In genomic region chr13:54175426-54175825, GRCm38 (mm10) we compare ENCODE assay signal across 33 mouse cellular contexts. TPM values are rescaled to one million over a fixed set of nuclear protein-coding genes. Genes with fewer than 3 reads are reported as not detected.
DNase-seq lines count a peak whose midpoint lies in the region; ATAC-seq and TF ChIP-seq lines count a peak whose summit lies in the region.
"Had no signal": no experiment of that assay in that cellular context is flagged by ENCODE, and none has a peak within 500 bp of the region (broad histone marks: within the 10 kb centered on the region; RNA-seq: fewer than 3 reads in every experiment).

No protein-coding gene starts in this region.

- peak; percentile 83 for DNase-seq in heart, adult 11 months
- peak; percentile 39 for DNase-seq in midbrain, embryonic 11.5 days (ENCODE audit: low spot score, missing footprints)
- DNase-seq in stomach, postnatal 0 days (ENCODE audit: low spot score): no peak
- DNase-seq in cerebellum, adult 11-12 months: no peak
- DNase-seq: adrenal gland, adult 2 months; adrenal gland, postnatal 36 days; cerebellum, adult 9-10 months; gastrocnemius, postnatal 25 days; heart, adult 18-20 months; heart, postnatal 4 days; kidney, adult 8-10 months; kidney, postnatal 4 days; left cerebral cortex, postnatal 4 days; lung, adult 18-20 months; midbrain, embryonic 14.5 days; right cerebral cortex, postnatal 4 days; thymus, adult 2 months; thymus, postnatal 36 days had no signal

- H3K4me2 ChIP-seq in heart, embryonic 12.5 days: no peak overlapping the region
- no peak overlapping the region for H3K4me2 ChIP-seq in midbrain, embryonic 11.5 days
- no peak overlapping the region for H3K4me2 ChIP-seq in midbrain, embryonic 13.5 days (replicated peaks)
- H3K4me2 ChIP-seq in stomach, postnatal 0 days (replicated peaks; ENCODE audit: low read depth): no peak overlapping the region
- H3K4me2 ChIP-seq: heart, embryonic 11.5 days; hindbrain, embryonic 13.5 days; liver, embryonic 12.5 days; neural tube, embryonic 15.5 days had no signal

- peaks cover 8% of the 10 kb centered on the region for H3K4me1 ChIP-seq in heart, embryonic 12.5 days (replicated peaks)
- H3K4me1 ChIP-seq in midbrain, embryonic 11.5 days (ENCODE audit: control insufficient read depth, insufficient read depth, low read length): no peaks in the 10 kb centered on the region
- 0 out of 2 replicates have a peak, but pooled peaks cover 3% of the 10 kb centered on the region for H3K4me1 ChIP-seq in midbrain, embryonic 13.5 days (replicated peaks)
- no peaks in the 10 kb centered on the region for H3K4me1 ChIP-seq in stomach, postnatal 0 days (replicated peaks; ENCODE audit: control insufficient read depth, insufficient read depth)
- H3K4me1 ChIP-seq: hindbrain, embryonic 13.5 days; liver, embryonic 12.5 days; neural tube, embryonic 15.5 days had no signal

- no peaks in the 10 kb centered on the region for H3K36me3 ChIP-seq in heart, embryonic 12.5 days
- no peaks in the 10 kb centered on the region for H3K36me3 ChIP-seq in midbrain, embryonic 11.5 days (ENCODE audit: control insufficient read depth, insufficient read depth, low read length)
- no peaks in the 10 kb centered on the region for H3K36me3 ChIP-seq in midbrain, embryonic 13.5 days
- H3K36me3 ChIP-seq in stomach, postnatal 0 days (ENCODE audit: control insufficient read depth, insufficient read depth, low read length): no peaks in the 10 kb centered on the region
- H3K36me3 ChIP-seq: hindbrain, embryonic 13.5 days; liver, embryonic 12.5 days; neural tube, embryonic 15.5 days had no signal

- H3K27me3 ChIP-seq in heart, embryonic 12.5 days (replicated peaks): 0 out of 2 replicates have a peak, but pooled peaks cover 2% of the 10 kb centered on the region
- H3K27me3 ChIP-seq in midbrain, embryonic 11.5 days (ENCODE audit: control insufficient read depth, insufficient read depth, low read length): no peaks in the 10 kb centered on the region
- no peaks in the 10 kb centered on the region for H3K27me3 ChIP-seq in midbrain, embryonic 13.5 days
- no peaks in the 10 kb centered on the region for H3K27me3 ChIP-seq in stomach, postnatal 0 days (ENCODE audit: control insufficient read depth, insufficient read depth, low read length)
- H3K27me3 ChIP-seq: hindbrain, embryonic 13.5 days; liver, embryonic 12.5 days; neural tube, embryonic 15.5 days had no signal

- no peak overlapping the region for H3K9ac ChIP-seq in heart, embryonic 12.5 days
- no peak overlapping the region for H3K9ac ChIP-seq in midbrain, embryonic 11.5 days (ENCODE audit: low read length)
- H3K9ac ChIP-seq in midbrain, embryonic 13.5 days (replicated peaks): no peak overlapping the region
- H3K9ac ChIP-seq in stomach, postnatal 0 days (ENCODE audit: low read length): no peak overlapping the region
- H3K9ac ChIP-seq: hindbrain, embryonic 13.5 days; liver, embryonic 12.5 days; neural tube, embryonic 15.5 days had no signal

- no peak for TF ChIP-seq CTCF in stomach, postnatal 0 days (IDR thresholded peaks at IDR 0.05; ENCODE audit: low read depth)

- ATAC-seq in heart, embryonic 12.5 days (ENCODE audit: insufficient number of reproducible peaks, low FRiP score): no peak
- ATAC-seq in midbrain, embryonic 11.5 days (ENCODE audit: low FRiP score): no peak
- ATAC-seq in midbrain, embryonic 13.5 days: no peak
- peak; percentile 85 for ATAC-seq in common myeloid progenitor, adult 5-6 weeks (replicated peaks; ENCODE audit: low read depth, poor library complexity, severe bottlenecking)
- no peak for ATAC-seq in stomach, postnatal 0 days (ENCODE audit: low FRiP score, low TSS enrichment)
- ATAC-seq: CD4-positive, CD25-positive, alpha-beta regulatory T cell, adult 4 months; forebrain, embryonic 16.5 days; intestine, embryonic 16.5 days; liver, embryonic 12.5 days; lung, postnatal 0 days had no signal

- H3K9me3 ChIP-seq in heart, embryonic 12.5 days (replicated peaks): peaks cover 5% of the 10 kb centered on the region
- no peaks in the 10 kb centered on the region for H3K9me3 ChIP-seq in midbrain, embryonic 11.5 days (ENCODE audit: control insufficient read depth, low read length)
- H3K9me3 ChIP-seq in midbrain, embryonic 13.5 days: peaks cover 4% of the 10 kb centered on the region; the same call in 1 of the 2 replicates
- H3K9me3 ChIP-seq in stomach, postnatal 0 days (ENCODE audit: control insufficient read depth, low read length): no peaks in the 10 kb centered on the region
- H3K9me3 ChIP-seq: hindbrain, embryonic 13.5 days; neural tube, embryonic 15.5 days had no signal

- TF ChIP-seq EP300 in stomach, postnatal 0 days (optimal IDR thresholded peaks at IDR 0.05): no peak

- H3K27ac ChIP-seq in heart, embryonic 12.5 days (ENCODE audit: poor library complexity, severe bottlenecking): no peak overlapping the region
- H3K27ac ChIP-seq in midbrain, embryonic 11.5 days (ENCODE audit: low read depth, low read length): no peak overlapping the region
- H3K27ac ChIP-seq in midbrain, embryonic 13.5 days: no peak overlapping the region
- no peak overlapping the region for H3K27ac ChIP-seq in stomach, postnatal 0 days (replicated peaks)
- H3K27ac ChIP-seq: hindbrain, embryonic 13.5 days; kidney, postnatal 0 days; liver, embryonic 12.5 days; macrophage; neural tube, embryonic 15.5 days had no signal

- WGBS in heart, embryonic 12.5 days: 60% methylated on average over 8 of the region's 8 CpGs
- WGBS in midbrain, embryonic 11.5 days: 91% methylated on average over 8 of the region's 8 CpGs
- WGBS in midbrain, embryonic 13.5 days: 92% methylated on average over 8 of the region's 8 CpGs
- 82% methylated on average over 8 of the region's 8 CpGs for WGBS in stomach, postnatal 0 days

- no peak overlapping the region for H3K4me3 ChIP-seq in heart, embryonic 12.5 days
- no peak overlapping the region for H3K4me3 ChIP-seq in midbrain, embryonic 11.5 days (ENCODE audit: low read depth, low read length)
- H3K4me3 ChIP-seq in midbrain, embryonic 13.5 days (replicated peaks): no peak overlapping the region
- H3K4me3 ChIP-seq in stomach, postnatal 0 days (ENCODE audit: low read depth, low read length): no peak overlapping the region
- H3K4me3 ChIP-seq: erythroblast, embryonic 14.5 days; hindbrain, embryonic 13.5 days; liver, embryonic 12.5 days; neural tube, embryonic 15.5 days had no signal

RNA-seq across cellular contexts. Expression of gene Hrh2, which starts 16.5 kb away (rescaled TPM):
- polyA plus RNA-seq in heart, embryonic 12.5 days (2016; fragmentation: Nextera tagmentation; extraction: Ambion mirVana): not detected in 2 replicates
- polyA plus RNA-seq in midbrain, embryonic 11.5 days (2014; fragmentation: Nextera tagmentation; extraction: Ambion mirVana): 0.07 TPM in 1 of 2 replicates, not detected in the other
- 0.28 and 0.40 TPM in 2 replicates for polyA plus RNA-seq in midbrain, embryonic 13.5 days (2015; fragmentation: Nextera tagmentation; extraction: Ambion mirVana)
- total RNA-seq in common myeloid progenitor, adult 5-6 weeks (2017): 3.8 and 4.3 TPM in 2 replicates
- 2.6 and 3.6 TPM in 2 replicates for polyA plus RNA-seq in stomach, postnatal 0 days (2015; fragmentation: Nextera tagmentation; extraction: Ambion mirVana)
- total RNA-seq: gastrocnemius, postnatal 25 days had no signal
- polyA plus RNA-seq: erythroblast, embryonic 14.5 days; forebrain, embryonic 11.5 days had no signal

Comparison
In these comparisons a context has a peak if more than half of its experiments do, and no peak if none do; other contexts are left out.
1. DNase-seq: peak in heart, adult 11 months (single experiment) and midbrain, embryonic 11.5 days (single experiment); none in stomach, postnatal 0 days (single experiment) and cerebellum, adult 11-12 months (single experiment).